Mouse (Mus musculus): ENCODE results near the gene Rapgef6.

The Rapgef6 gene

DNA sequence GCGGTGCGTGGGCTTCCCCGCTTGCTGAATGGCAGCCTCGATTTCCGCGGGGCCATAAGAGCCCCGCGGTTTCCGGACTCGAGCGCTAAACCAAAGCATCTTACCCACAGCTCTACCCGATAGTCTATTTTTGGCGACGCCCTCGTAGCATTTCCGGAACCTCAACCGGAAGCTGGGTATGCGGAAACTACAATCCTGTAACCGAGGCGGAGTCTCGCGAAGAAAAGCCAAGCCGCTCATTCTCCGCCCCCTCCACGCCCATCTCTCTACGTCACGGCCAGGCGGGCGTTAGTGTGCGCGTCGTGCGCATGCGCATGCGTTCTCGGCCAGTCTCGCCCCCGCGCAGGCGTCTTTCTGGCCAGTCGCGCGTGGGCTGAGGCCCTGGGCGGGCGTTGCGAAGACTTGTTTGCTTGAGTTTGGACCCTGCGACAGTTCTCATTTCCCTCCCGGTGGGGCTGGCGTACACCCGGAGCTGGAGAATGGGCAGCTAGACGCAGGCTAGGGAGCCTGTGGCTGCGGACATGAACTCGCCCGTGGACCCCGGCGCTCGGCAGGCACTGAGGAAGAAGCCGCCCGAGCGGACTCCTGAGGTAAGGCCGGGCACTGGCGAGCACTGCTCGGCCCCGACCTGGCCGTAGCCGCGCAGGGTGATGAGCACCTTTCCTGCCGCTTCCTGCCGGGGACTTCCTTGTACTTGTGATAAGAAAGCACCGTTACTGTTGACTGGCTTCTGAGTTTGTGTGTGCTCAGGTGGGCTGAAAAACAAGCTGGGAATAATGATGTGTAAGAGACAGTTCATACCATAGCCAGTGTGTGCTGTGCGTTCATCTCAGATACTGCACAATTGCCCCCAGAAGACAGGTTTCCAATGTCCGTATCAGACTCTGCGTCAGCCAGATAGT, at the start of gene Rapgef6:
Rapgef6 (plus strand) TSS at position 319 of the 902 bp plus-strand sequence.
- peak; percentile 98 for DNase-seq (ENCODE audit: low spot score in 2 of 2)

DNA sequence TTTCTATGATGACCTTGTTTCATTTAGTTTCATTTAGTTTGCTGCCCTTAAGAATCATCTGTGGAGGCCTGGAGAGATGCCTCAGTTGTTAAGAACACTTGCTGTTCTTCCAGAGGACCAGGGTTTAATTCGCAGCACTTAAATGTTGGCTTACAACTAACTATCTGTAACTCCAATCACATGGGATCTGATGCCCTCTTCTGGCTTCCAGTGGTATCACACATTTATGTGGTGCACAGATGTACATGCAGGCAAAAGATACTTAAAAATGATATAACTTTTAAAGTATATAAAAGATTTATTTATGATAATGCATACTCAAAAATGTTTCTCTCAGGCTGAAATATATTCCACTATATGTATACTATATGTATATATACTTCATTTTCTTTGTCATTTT, 44.2 kb upstream of the Rapgef6 start:
- DNase-seq (ENCODE audit: low spot score in 2 of 2), result no peak

DNA sequence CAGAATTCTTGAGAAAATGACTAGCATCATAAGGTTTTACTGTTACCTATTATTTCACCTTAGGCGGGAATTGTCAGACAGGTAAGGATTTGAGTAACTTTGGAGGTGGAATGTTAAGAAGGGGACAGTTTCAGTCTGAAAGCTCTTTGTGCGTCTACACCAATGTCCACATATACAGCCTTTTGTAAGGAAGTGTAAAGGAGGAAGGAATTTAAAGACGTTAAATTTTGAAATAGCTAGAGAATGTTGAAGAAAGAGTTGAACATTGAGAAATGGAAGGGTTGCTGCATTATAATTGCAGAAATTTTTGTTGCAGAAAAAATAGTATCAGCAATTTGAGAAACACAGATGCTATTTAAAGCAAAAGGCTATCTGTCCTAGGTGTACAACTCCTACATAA, 36.6 kb upstream of the Rapgef6 start:
- DNase-seq (ENCODE audit: low spot score in 2 of 2), result no peak

DNA sequence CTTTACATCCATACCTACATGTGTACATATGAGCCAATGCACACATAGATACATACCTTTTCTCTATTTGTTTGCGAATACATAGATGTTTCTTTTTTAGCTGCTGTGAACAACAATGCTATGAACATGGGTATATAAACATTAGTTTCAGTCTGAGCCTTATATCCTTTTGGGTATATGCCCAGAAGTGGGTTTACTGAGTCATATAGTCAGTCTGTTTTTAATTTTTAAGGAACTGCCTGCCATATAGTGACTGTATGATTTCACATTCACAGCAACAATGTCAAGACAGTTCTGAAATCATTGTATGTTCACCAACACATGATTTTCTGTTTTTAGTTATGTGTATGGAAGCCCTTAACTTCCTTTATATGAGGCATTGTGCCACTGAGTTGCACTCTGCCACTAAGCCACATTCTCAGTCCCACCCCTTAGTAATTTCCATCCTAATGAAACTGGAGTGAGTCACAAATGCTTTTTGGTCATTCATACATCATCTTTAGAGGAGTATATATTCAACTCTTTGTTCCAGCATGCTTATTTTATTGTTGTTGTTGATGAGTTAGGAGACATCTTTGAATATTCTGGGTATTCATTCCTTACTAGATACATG, 30.6 kb upstream of the Rapgef6 start:
- DNase-seq (ENCODE audit: low spot score in 2 of 2), result no peak

DNA sequence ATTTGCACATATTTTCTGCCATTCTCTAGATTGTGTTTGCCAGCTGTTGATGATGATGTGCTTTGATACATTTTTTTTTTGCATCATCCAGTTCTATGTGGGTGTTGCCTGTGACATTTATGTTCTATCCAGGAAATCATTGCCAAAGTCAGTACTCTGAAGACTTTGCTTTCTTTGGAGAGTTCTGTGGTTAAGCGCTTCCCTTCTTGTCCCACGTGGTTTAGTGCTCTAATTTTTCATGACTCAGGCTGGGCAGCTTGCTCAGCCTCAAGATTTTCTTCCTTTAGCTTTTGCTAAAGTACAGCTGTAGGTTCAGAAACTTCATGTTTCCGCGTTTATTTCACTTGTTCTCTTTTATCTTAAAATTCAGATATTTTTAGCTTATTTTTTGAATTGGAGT, 30.1 kb upstream of the Rapgef6 start:
- DNase-seq (ENCODE audit: low spot score in 2 of 2), result no peak

DNA sequence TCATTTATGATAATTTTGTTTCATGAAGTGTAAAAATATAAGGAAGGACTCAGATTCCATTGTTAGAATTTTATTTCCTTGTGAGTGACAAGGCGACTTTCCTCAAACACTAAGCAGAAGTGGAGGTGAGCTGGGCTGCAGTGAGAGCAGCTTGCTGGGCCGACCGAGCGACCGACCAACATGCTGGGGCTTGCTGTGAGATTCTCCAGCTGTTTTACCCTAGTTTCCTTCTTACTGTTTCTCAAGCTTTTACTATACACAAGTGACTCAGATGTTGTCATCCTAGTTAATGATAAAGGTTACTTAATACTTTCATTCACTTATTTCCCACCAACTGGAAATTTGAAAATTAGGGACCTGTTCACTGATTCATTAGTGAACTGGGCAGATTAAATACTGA, 22.8 kb upstream of the Rapgef6 start:
- no peak for DNase-seq (ENCODE audit: low spot score in 2 of 2)

DNA sequence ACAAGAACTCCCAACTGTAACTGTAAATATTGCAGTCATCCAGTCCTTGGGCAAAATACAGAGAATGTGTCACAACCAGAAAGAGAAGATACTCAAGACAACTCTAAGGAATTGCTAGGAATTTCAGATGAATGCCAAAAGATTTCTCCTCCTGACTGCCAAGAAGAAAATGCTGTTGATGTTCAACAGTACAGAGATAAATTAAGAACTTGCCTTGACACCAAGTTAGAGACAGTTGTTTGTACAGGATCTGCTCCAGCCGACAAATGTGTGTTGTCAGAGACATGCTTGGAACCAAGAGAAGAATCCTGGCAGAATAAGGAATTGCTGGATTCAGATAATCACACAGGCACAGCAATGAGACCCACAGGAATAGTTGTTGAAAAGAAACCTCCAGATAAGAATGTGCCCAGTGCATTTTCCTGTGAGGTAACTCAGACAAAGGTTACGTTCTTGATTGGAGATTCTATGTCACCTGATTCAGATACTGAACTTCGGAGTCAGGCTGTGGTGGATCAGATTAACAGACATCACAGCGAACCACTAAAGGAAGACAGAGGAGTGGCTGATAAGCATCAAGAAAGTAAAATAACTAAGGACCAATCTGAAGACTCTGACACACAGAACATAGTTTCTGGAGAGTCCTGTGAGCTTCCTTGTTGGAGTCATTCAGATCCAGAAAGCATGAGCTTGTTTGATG, 20.0 kb upstream of the Rapgef6 start:
- no peak for DNase-seq (ENCODE audit: low spot score in 2 of 2)

DNA sequence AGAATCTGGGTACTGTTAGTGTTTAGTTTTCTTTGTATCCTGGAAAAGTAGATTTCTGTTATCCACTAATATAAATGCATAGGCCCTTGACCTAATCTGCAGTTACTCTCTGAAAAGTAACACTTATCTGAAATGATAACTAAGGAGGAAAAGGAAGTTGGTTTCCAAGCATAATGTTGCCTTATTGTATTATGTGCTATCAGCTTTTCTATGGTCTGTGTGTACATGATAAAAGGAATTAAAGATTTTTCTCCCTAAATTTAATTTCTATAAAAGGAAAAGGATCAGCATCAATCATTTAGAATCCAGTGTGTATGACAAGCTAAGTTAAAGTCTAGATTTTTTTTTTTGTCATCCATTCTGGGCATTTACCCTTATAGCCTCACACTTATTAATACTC, 9.1 kb upstream of the Rapgef6 start:
- DNase-seq (ENCODE audit: low spot score in 2 of 2), result no peak

DNA sequence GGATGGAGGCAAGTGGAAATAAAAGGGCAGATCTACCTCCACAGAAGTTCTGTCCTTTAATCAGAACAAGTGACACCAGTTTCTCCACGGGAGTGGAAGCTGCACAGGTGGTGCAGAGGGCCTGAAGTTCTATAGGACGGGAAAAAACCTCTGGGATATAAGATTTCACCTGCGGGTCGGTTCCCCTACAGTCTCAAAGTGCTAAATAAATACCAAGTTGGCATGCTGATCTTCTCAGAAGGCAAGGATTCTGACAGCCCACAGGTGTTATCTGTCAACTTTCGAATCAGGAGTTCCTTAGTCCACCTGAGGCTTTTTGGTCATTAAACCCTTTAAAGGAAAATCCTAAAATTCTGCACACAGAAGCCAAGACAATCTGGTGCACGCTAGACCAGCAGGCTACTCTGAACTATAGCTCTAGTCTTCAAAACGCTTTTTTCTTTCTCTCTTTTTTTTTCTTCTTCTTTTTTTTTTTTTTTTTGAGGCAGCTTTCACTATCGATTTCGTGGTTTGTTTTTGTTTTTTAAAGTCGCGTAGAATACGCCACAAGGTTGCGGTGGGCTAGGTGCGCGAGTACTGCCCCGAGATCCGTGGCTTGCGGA, 619 bp upstream of the Rapgef6 start:
- DNase-seq (ENCODE audit: low spot score in 2 of 2), result peak; percentile 9 to 23

DNA sequence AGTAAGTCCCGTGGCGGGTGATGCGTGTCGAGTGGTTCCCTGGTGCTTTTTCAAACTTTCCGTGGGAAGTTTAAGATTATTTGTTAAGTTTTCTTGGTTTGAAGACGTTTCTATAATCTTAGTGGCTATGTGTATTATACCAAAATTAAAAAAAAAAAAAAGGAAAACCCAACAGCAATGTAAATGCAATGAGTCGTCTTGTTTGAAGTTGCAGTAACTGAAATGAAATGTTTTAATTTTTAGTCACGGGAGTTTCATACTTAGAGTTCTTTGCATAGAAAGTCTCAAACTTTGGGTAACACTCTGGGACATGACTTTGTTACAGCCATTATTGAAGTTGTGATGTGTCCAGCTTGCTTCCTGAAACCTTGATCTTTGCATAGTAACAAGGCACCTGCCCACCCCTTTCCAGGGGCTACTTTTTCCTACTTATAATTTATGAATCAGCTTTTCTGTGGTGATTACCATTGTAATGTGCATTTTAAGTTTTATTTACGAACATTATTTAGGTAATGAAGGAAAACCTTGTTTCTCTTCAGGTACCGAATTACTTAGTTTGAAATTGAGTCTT, 869 bp downstream of the Rapgef6 start:
- DNase-seq (ENCODE audit: low spot score in 2 of 2), result no peak

DNA sequence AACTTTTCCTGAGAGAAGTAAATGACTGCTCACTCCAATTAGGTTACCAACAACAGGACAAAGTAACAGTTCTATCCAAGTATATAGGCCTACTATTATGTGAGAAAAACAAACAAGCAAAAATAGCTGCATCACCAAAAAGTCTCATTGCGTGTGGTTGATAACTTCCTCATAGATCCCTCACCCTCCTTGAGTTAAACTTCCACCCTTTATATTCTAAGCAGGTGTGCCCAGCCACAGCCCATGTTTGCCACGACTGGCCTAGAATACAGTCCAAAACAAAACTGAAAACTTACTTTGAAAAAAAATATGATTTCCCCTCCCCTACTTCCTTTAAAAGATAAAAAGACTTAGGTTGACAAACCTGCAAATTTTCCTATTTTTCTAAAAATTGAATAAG, 5.4 kb downstream of the Rapgef6 start:
- no peak for DNase-seq (ENCODE audit: low spot score in 2 of 2)

DNA sequence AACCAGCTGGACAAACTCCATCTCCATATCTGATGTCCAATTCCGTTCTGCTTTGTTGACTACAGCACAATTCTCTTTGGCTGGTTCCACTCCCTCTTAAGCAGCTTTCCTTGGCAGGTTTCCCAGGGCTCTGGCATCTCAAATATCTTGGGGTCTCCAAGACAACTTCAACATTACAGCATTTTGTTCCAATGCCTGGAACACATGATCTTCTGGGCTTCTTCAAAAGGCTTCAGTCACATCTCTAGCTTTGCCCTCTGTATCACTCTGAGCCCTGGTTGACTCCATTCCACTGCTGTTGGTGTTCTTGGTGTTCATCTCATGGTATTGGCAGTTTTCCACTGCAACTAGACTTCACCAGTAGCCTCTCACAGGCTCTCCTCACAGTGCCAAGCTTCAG, 7.7 kb downstream of the Rapgef6 start:
- no peak for DNase-seq (ENCODE audit: low spot score in 2 of 2)

DNA sequence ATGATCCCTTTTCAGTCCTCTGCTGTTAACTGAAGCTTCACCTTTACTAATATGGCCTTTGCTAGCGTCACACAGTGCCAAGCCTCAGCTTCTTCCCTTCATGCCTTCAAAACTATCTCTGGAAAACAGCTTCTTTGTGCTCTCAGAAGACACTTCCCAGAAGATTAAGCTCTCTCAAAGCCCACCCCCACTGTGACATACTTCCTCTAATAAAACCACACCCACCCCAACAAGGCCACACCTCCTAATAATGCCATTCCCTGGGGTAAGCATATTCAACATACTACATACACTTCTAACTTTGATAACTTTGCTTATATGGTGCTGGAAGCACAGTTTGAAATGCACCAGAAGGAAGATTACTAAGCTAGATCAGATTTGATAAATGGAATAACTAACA, 8.3 kb downstream of the Rapgef6 start:
- no peak for DNase-seq (ENCODE audit: low spot score in 2 of 2)

DNA sequence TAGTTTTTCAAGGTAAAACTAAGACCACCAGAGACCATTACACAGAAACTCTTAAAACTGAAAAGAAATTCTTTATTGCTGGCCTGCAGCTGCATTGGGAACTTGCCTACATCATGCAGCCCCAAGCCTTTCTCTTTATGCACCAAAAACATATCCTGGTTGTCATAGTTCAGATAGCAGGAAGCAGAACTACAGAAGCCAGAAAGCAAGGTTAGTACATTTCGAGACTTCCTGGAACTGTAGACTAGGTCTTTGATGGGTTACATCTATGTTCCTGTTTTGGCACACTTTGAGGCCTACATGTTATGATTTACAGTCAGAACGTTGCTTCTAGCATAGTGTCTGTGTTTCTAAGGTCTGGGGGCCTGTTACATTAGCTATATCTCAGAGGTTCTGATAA, 11.2 kb downstream of the Rapgef6 start:
- no peak for DNase-seq (ENCODE audit: low spot score in 2 of 2)

DNA sequence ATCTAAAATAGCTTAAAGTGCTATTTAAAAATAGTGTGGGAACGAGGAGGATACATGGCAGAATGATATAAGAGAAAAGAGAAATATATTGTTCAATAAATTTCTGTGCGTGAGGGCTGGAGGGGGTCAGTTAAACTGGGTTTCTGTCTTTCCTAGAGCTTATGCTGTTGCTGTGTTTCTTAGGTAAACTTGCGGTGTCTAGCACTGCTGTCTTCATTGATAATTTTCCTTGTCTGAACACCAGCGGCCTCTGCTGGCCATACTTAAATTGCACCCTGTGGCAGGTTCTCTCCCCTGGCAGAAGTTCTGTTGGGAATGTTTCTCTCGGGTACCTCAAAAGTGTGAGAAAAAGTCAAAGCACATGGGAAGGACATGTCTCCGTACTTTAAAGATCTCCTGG, 12.2 kb downstream of the Rapgef6 start:
- peak; percentile 80 to 85 for DNase-seq (ENCODE audit: low spot score in 2 of 2)

DNA sequence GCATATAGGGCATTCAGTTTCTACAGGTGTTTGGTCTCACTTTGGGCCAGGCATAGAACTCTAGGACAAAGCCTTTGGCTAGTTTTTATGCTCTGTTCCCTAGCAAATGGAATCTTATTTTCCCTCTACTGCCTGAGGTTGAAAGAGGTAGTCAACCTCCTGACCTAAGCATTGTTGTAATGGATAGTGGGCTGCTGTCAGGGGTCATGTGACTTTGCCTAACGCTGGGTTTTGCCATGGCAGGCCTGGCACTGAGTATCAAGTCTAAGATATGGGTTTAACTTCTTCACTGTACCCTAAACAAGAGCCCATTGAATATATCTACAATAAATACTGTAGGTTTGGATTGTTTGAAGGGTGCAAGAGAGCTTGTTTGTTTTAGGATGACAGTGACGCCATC, 16.4 kb downstream of the Rapgef6 start:
- no peak for DNase-seq (ENCODE audit: low spot score in 2 of 2)

DNA sequence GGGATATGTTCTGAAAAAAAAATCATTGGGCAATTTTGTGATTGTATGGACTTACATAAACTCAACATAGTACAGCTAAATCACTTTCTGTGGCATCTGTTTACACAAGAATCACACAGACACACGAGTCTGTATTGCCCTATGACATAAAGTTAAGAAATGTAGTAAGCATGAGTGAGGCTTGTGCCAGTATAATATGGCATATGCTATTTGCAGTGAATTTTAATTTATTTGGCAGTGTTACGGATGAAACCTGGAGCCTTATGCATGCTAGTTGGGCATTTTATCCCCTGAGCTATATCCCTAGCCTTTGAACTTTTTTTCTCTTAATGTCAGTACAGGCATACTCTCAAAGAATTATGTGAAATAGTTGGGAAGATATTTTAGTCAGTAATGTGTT, 16.8 kb downstream of the Rapgef6 start:
- no peak for DNase-seq (ENCODE audit: low spot score in 2 of 2)

DNA sequence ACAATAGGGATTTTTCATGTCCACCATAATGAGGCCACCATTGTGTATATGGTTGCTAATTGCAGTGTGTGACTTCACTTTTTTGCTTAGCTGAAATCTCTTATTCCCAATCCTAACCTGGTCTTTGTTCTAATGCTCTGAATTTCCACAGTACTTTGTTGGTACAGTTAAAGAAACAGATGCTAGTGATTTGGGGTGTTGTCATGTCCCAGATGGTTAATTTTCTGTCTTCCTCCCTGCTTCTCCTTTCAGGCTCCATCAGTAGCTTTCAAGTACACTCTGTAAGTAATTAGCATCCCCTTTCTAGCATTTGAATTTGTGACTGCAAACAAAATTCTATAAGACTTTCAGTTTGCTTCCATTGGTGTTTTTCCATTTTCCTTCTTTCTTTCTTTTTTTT, 17.7 kb downstream of the Rapgef6 start:
- no peak for DNase-seq (ENCODE audit: low spot score in 2 of 2)

DNA sequence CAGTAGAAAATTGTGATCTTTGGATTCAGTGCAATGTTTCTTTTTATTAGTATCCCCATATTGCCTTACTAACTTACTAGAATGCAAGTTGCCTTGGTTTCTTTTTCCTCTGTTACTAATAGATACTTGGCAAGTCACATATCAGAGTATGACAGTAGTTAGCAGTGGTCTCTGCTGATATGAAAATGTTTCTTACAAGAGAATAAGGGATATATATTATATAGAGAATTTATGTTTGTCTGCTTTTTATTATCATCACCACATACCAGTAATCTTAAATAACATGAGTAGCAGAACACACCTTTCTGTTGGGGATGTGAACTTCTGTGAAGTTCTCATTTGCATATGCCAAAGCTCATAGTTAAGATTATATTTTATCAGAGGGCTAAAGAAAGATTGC, 19.8 kb downstream of the Rapgef6 start:
- DNase-seq (ENCODE audit: low spot score in 2 of 2), result no peak

DNA sequence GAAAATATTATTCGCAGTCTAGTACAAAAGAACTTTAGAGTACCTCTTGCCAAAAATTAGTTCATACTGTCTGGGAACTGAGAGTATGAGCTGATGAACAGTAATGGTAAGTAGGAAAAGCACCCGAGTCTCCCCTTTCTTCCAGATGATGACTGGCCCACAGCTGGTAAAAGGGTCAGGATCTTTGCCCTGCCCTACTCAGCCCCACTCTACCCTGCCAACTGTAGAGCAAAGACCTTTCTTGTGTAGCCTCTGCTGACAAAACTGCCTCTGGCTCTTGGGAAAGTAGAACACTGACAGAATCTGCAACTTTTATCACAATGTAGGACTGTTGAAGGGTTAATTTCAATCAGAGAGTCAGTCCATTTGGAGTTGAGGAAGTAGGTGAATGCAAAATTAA, 32.3 kb downstream of the Rapgef6 start:
- no peak for DNase-seq (ENCODE audit: low spot score in 2 of 2)

DNA sequence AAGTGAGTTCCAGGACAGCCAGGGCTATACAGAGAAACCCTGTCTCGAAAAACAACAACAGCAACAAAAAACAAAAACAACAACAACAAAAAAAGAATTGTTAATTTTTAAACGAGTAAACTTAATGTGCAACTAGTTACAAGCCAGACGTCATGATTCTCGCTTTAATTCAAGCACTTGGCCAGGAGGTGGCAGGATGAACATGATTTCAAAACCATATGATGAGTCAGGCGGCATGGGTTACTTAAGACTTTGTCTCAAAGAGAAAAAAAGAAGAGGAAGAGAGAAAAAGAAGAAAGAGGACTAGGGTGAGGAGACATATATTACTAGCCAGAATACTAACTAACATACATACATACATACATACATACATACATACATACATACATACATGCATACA, 40.1 kb downstream of the Rapgef6 start:
- peak; percentile 37 to 41 for DNase-seq (ENCODE audit: low spot score in 2 of 2)

DNA sequence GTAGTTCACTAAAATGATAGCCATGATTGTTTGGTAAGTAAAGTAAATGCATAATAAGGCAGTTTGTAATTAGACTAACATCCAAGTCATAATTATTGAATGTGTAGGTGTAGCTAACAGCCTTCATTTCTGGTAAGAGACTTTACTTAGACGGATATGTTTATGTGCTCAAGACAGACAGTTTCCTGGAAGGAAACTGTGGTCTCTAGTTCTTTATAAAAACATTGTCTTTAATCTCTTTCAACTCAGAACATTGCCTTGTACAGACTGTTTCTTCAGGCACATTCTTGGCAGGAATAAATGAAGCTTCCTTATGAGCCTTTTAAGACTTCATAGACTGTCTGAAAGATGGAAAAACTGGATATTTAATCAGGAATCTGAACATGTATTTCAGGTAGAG, 45.3 kb downstream of the Rapgef6 start:
- DNase-seq (ENCODE audit: low spot score in 2 of 2), result no peak
